Mouse (Mus musculus): Measurements from ENCODE around the gene Samd4b.
"Not testable (repeated sequence)": the region's sequence is repeated elsewhere in the genome, so short reads cannot be mapped to it uniquely, and the experiment has no call there.

GRCm38 (mm10) chr7:28387384-28387783, 210.6 kb downstream of the Samd4b start:
- TF ChIP-seq POLR2A (IDR thresholded peaks at IDR 0.05; ENCODE audit: borderline replicate concordance, extremely low read depth, insufficient read depth, insufficient read length, poor library complexity, severe bottlenecking); CTCF (IDR thresholded peaks at IDR 0.05; ENCODE audit: borderline replicate concordance, extremely low read depth, insufficient read depth, insufficient read length): not testable (repeated sequence)

All from brain, embryonic 14.5 days (tissue).